ENCODE assay signal across 16 mouse cellular contexts in the genomic region with DNA sequence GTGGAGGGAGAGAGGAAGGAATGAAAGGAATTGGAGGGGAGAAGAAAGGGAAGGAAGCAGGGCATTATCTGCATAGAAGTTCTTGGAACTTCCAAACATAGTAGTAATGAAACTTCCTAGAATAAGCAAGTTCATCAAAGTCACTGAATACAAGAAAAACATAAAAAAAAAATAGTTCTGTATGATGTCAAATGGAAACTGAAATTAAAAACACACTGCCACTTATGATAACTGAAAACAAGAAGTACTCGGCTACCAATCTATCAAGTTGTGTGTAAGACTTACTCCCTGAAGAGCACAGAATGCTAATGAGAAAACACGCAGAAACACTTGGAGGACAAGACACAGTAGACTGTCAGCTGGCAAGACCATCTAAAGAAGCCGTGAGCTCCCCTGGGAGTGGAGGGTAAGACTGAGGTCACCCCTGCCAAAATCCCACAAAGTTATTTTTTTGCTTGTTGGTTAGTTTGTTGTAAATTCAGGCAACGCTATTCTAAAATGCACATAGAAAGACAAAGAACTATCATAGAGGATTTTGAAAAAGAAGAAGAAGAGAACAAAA.
"Had no signal": no experiment of that assay in that cellular context is flagged by ENCODE, and none has a peak within 500 bp of the region (broad histone marks: within the 10 kb centered on the region; RNA-seq: fewer than 3 reads in every experiment).

No protein-coding gene starts in this region.

- ATAC-seq: lung, postnatal 0 days; midbrain, embryonic 13.5 days; midbrain, embryonic 15.5 days had no signal

- DNase-seq: lung, adult 2 months; lung, postnatal 14 days; lung, postnatal 36 days; right cerebral cortex, postnatal 14 days; spleen, adult 18-20 months; thymus, adult 18-20 months; thymus, postnatal 14 days; thymus, postnatal 36 days had no signal

- H3K9ac ChIP-seq: lung, embryonic 15.5 days; midbrain, embryonic 13.5 days; midbrain, embryonic 15.5 days; neural tube, embryonic 12.5 days had no signal

- H3K4me2 ChIP-seq: lung, embryonic 15.5 days; midbrain, embryonic 11.5 days; midbrain, embryonic 13.5 days; midbrain, embryonic 15.5 days; neural tube, embryonic 12.5 days had no signal

- H3K27me3 ChIP-seq: lung, embryonic 15.5 days; megakaryocyte, embryonic 14.5 days; midbrain, embryonic 13.5 days; midbrain, embryonic 15.5 days; neural tube, embryonic 12.5 days had no signal

- H3K4me3 ChIP-seq: lung, embryonic 15.5 days; megakaryocyte, embryonic 14.5 days; midbrain, embryonic 13.5 days; midbrain, embryonic 15.5 days; neural tube, embryonic 12.5 days had no signal

- H3K4me1 ChIP-seq: lung, embryonic 15.5 days; megakaryocyte, embryonic 14.5 days had no signal

- H3K9me3 ChIP-seq: lung, embryonic 15.5 days; midbrain, embryonic 13.5 days; midbrain, embryonic 15.5 days; neural tube, embryonic 12.5 days had no signal

- H3K36me3 ChIP-seq: lung, embryonic 15.5 days; midbrain, embryonic 13.5 days; midbrain, embryonic 15.5 days; neural tube, embryonic 12.5 days had no signal

- H3K27ac ChIP-seq: lung, embryonic 15.5 days; macrophage; midbrain, embryonic 13.5 days; midbrain, embryonic 15.5 days; neural tube, embryonic 12.5 days had no signal
